8 mouse cellular contexts compared by ENCODE assay signal in the genomic region with DNA sequence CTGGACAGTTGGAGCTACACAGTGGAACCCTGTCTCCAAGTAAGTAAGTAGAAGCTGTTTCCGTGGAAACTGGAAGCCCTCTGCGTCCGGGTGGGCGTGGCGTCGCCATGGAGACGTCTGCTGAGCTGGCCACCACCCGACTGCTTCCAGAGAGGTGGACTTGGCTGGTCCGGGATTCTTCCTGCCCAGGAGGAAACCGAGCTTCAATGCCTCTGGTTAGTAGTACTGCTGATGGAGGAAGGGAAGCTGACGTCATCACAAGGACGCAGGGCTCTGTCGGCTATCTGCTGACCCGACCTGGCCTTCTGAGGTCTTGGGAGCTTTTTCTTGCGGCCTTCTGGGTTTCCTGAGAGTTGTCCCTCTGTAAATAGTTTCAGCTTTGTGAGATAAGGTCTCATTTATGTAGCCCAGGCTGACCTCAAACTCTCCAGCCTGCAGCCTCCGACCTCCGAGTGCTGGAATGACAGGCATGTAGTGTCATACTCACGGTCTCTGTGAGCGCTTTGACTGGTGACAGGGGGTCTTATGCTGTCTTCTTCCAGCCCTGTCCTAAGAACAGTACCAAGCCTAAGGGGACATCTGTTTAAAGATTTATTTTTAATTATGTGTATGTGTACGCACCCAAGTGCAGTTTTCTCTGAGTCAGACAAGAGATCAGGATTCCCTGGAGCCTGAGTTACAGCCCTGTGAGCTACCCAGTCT. TPM values are rescaled to one million over a fixed set of nuclear protein-coding genes. Genes with fewer than 3 reads are reported as not detected.
DNase-seq lines count a peak whose midpoint lies in the region; ATAC-seq lines count a peak whose summit lies in the region.

No protein-coding gene starts in this region.

- 18% methylated on average over 20 of the region's 20 CpGs for WGBS in forebrain, embryonic 13.5 days
- WGBS in heart, embryonic 15.5 days = 7% methylated on average over 20 of the region's 20 CpGs
- 9% methylated on average over 20 of the region's 20 CpGs for WGBS in kidney, embryonic 16.5 days
- 12% methylated on average over 20 of the region's 20 CpGs for WGBS in liver, embryonic 11.5 days
- WGBS in neural tube, embryonic 12.5 days = 16% methylated on average over 20 of the region's 20 CpGs

- no peak overlapping the region; the same call in 1 of the 2 replicates for H3K27ac ChIP-seq in forebrain, embryonic 13.5 days
- peak overlapping the region; percentile 49 for H3K27ac ChIP-seq in heart, embryonic 15.5 days
- peak overlapping the region; percentile 85 for H3K27ac ChIP-seq in kidney, embryonic 16.5 days (ENCODE audit: low read length)
- H3K27ac ChIP-seq in liver, embryonic 11.5 days (ENCODE audit: low read depth, low read length) = no peak overlapping the region
- H3K27ac ChIP-seq in neural tube, embryonic 12.5 days = no peak overlapping the region

- peak overlapping the region; percentile 52 for H3K4me2 ChIP-seq in forebrain, embryonic 13.5 days
- 0 out of 2 replicates have a peak overlapping the region, but pooled peaks have one; percentile 30 for H3K4me2 ChIP-seq in heart, embryonic 15.5 days
- peak overlapping the region; percentile 38 for H3K4me2 ChIP-seq in kidney, embryonic 16.5 days (replicated peaks; ENCODE audit: low read depth, low read length)
- H3K4me2 ChIP-seq in liver, embryonic 11.5 days = peak overlapping the region; percentile 28
- H3K4me2 ChIP-seq in neural tube, embryonic 12.5 days (replicated peaks) = peak overlapping the region; percentile 47

- H3K4me1 ChIP-seq in megakaryocyte, embryonic 14.5 days = peaks cover 48% of the 10 kb centered on the region
- peaks cover 31% of the 10 kb centered on the region for H3K4me1 ChIP-seq in forebrain, embryonic 13.5 days
- H3K4me1 ChIP-seq in heart, embryonic 15.5 days (replicated peaks) = peaks cover 31% of the 10 kb centered on the region
- peaks cover 28% of the 10 kb centered on the region for H3K4me1 ChIP-seq in kidney, embryonic 16.5 days (ENCODE audit: insufficient read depth, low read length)
- peaks cover 24% of the 10 kb centered on the region for H3K4me1 ChIP-seq in liver, embryonic 11.5 days (replicated peaks; ENCODE audit: control insufficient read depth, insufficient read depth, low read length)
- peaks cover 26% of the 10 kb centered on the region for H3K4me1 ChIP-seq in neural tube, embryonic 12.5 days

- peak overlapping the region; percentile 37; the same call in 1 of the 2 replicates for H3K9ac ChIP-seq in forebrain, embryonic 13.5 days
- no peak overlapping the region for H3K9ac ChIP-seq in heart, embryonic 15.5 days
- no peak overlapping the region for H3K9ac ChIP-seq in kidney, embryonic 16.5 days (replicated peaks; ENCODE audit: low read length)
- H3K9ac ChIP-seq in liver, embryonic 11.5 days (ENCODE audit: low read depth, low read length) = no peak overlapping the region
- H3K9ac ChIP-seq in neural tube, embryonic 12.5 days = no peak overlapping the region

- H3K36me3 ChIP-seq in megakaryocyte, embryonic 14.5 days (replicated peaks; ENCODE audit: low read length) = no peaks in the 10 kb centered on the region
- H3K36me3 ChIP-seq in forebrain, embryonic 13.5 days (ENCODE audit: poor library complexity, severe bottlenecking) = no peaks in the 10 kb centered on the region
- H3K36me3 ChIP-seq in heart, embryonic 15.5 days = no peaks in the 10 kb centered on the region
- H3K36me3 ChIP-seq in kidney, embryonic 16.5 days (ENCODE audit: insufficient read depth, low read length) = no peaks in the 10 kb centered on the region
- no peaks in the 10 kb centered on the region for H3K36me3 ChIP-seq in liver, embryonic 11.5 days (ENCODE audit: control insufficient read depth, insufficient read depth, low read length)
- no peaks in the 10 kb centered on the region for H3K36me3 ChIP-seq in neural tube, embryonic 12.5 days

- ATAC-seq in megakaryocyte, adult 5-6 weeks (ENCODE audit: poor library complexity, severe bottlenecking) = no peak
- no peak for ATAC-seq in forebrain, embryonic 13.5 days
- ATAC-seq in heart, embryonic 15.5 days (replicated peaks; ENCODE audit: insufficient number of reproducible peaks, insufficient read depth, low FRiP score, low read depth) = peak; percentile 23; the same call in 1 of the 2 replicates
- peak; percentile 11; the same call in 1 of the 2 replicates for ATAC-seq in kidney, embryonic 16.5 days (ENCODE audit: low FRiP score, low TSS enrichment)
- 0 out of 2 replicates have a peak, but pooled peaks have one; percentile 12 for ATAC-seq in liver, embryonic 11.5 days (replicated peaks; ENCODE audit: low FRiP score)
- ATAC-seq in neural tube, embryonic 12.5 days (ENCODE audit: low FRiP score, low read depth) = no peak

- H3K4me3 ChIP-seq in megakaryocyte, embryonic 14.5 days (replicated peaks) = peak overlapping the region; percentile 83
- H3K4me3 ChIP-seq in forebrain, embryonic 13.5 days = no peak overlapping the region; the same call in 1 of the 2 replicates
- no peak overlapping the region for H3K4me3 ChIP-seq in heart, embryonic 15.5 days
- no peak overlapping the region for H3K4me3 ChIP-seq in kidney, embryonic 16.5 days (ENCODE audit: low read length)
- no peak overlapping the region for H3K4me3 ChIP-seq in liver, embryonic 11.5 days (ENCODE audit: low read depth, low read length)
- H3K4me3 ChIP-seq in neural tube, embryonic 12.5 days = no peak overlapping the region

- H3K27me3 ChIP-seq in megakaryocyte, embryonic 14.5 days (replicated peaks) = peaks cover 11% of the 10 kb centered on the region
- no peaks in the 10 kb centered on the region for H3K27me3 ChIP-seq in forebrain, embryonic 13.5 days
- H3K27me3 ChIP-seq in heart, embryonic 15.5 days = no peaks in the 10 kb centered on the region
- no peaks in the 10 kb centered on the region for H3K27me3 ChIP-seq in kidney, embryonic 16.5 days (ENCODE audit: insufficient read depth, low read length)
- no peaks in the 10 kb centered on the region for H3K27me3 ChIP-seq in liver, embryonic 11.5 days (replicated peaks; ENCODE audit: control insufficient read depth, insufficient read depth, low read length)
- no peaks in the 10 kb centered on the region for H3K27me3 ChIP-seq in neural tube, embryonic 12.5 days (replicated peaks)

- H3K9me3 ChIP-seq in megakaryocyte, embryonic 14.5 days = no peaks in the 10 kb centered on the region; the same call in 1 of the 2 replicates
- no peaks in the 10 kb centered on the region for H3K9me3 ChIP-seq in forebrain, embryonic 13.5 days (replicated peaks)
- no peaks in the 10 kb centered on the region for H3K9me3 ChIP-seq in heart, embryonic 15.5 days (replicated peaks)
- no peaks in the 10 kb centered on the region for H3K9me3 ChIP-seq in kidney, embryonic 16.5 days (ENCODE audit: low read length)
- no peaks in the 10 kb centered on the region for H3K9me3 ChIP-seq in liver, embryonic 11.5 days (ENCODE audit: control insufficient read depth, low read length)
- H3K9me3 ChIP-seq in neural tube, embryonic 12.5 days = no peaks in the 10 kb centered on the region

- peak; percentile 63 for DNase-seq in liver, embryonic 11.5 days (ENCODE audit: low spot score)
- peak; percentile 30 for DNase-seq in thymus, postnatal 25 days

RNA-seq across cellular contexts. Expression of gene Clip2, which starts 3.4 kb away (rescaled TPM):
- 32.0 and 86.2 TPM in 2 replicates for polyA plus RNA-seq in megakaryocyte, embryonic 14.5 days (2012; ENCODE audit: insufficient read depth, low replicate concordance)
- total RNA-seq in megakaryocyte, adult 5-6 weeks (2015) = 1.8 and 1.9 TPM in 2 replicates
- 3.7 and 6.7 TPM in 2 replicates for total RNA-seq in megakaryocyte, adult 5-6 weeks (2017)
- polyA plus RNA-seq in forebrain, embryonic 13.5 days (2015; fragmentation: Nextera tagmentation; extraction: Ambion mirVana) = 9.4 and 11.4 TPM in 2 replicates
- 1.4 and 1.8 TPM in 2 replicates for polyA plus RNA-seq in heart, embryonic 15.5 days (2015; fragmentation: Nextera tagmentation; extraction: Ambion mirVana)
- 4.1 and 4.3 TPM in 2 replicates for polyA plus RNA-seq in kidney, embryonic 16.5 days (2015; fragmentation: Nextera tagmentation; extraction: Ambion mirVana)
- polyA plus RNA-seq in liver, embryonic 11.5 days (2014; fragmentation: Nextera tagmentation; extraction: Ambion mirVana) = 1.4 and 1.7 TPM in 2 replicates
- 11.2 and 12.0 TPM in 2 replicates for polyA plus RNA-seq in neural tube, embryonic 12.5 days (2016; fragmentation: Nextera tagmentation; extraction: Ambion mirVana)

RNA-seq across cellular contexts. Expression of gene Syna, which starts 4.4 kb away (rescaled TPM):
- polyA plus RNA-seq in megakaryocyte, embryonic 14.5 days (2012; ENCODE audit: insufficient read depth, low replicate concordance) = not detected in 2 replicates
- not detected in 2 replicates for total RNA-seq in megakaryocyte, adult 5-6 weeks (2015)
- not detected in 2 replicates for total RNA-seq in megakaryocyte, adult 5-6 weeks (2017)
- 0.31 and 0.52 TPM in 2 replicates for polyA plus RNA-seq in forebrain, embryonic 13.5 days (2015; fragmentation: Nextera tagmentation; extraction: Ambion mirVana)
- polyA plus RNA-seq in heart, embryonic 15.5 days (2015; fragmentation: Nextera tagmentation; extraction: Ambion mirVana) = 0.06 TPM in 1 of 2 replicates, not detected in the other
- polyA plus RNA-seq in kidney, embryonic 16.5 days (2015; fragmentation: Nextera tagmentation; extraction: Ambion mirVana) = 0.09 and 0.27 TPM in 2 replicates
- not detected in 2 replicates for polyA plus RNA-seq in liver, embryonic 11.5 days (2014; fragmentation: Nextera tagmentation; extraction: Ambion mirVana)
- 0.15 and 0.22 TPM in 2 replicates for polyA plus RNA-seq in neural tube, embryonic 12.5 days (2016; fragmentation: Nextera tagmentation; extraction: Ambion mirVana)

RNA-seq across cellular contexts. Expression of gene Rfc2, which starts 25.6 kb away (rescaled TPM):
- polyA plus RNA-seq in megakaryocyte, embryonic 14.5 days (2012; ENCODE audit: insufficient read depth, low replicate concordance) = 9.1 and 35.0 TPM in 2 replicates
- total RNA-seq in megakaryocyte, adult 5-6 weeks (2015) = 161 and 172 TPM in 2 replicates
- 110 and 115 TPM in 2 replicates for total RNA-seq in megakaryocyte, adult 5-6 weeks (2017)
- 285 and 304 TPM in 2 replicates for polyA plus RNA-seq in forebrain, embryonic 13.5 days (2015; fragmentation: Nextera tagmentation; extraction: Ambion mirVana)
- 156 and 190 TPM in 2 replicates for polyA plus RNA-seq in heart, embryonic 15.5 days (2015; fragmentation: Nextera tagmentation; extraction: Ambion mirVana)
- polyA plus RNA-seq in kidney, embryonic 16.5 days (2015; fragmentation: Nextera tagmentation; extraction: Ambion mirVana) = 302 TPM in 2 replicates
- 363 and 374 TPM in 2 replicates for polyA plus RNA-seq in liver, embryonic 11.5 days (2014; fragmentation: Nextera tagmentation; extraction: Ambion mirVana)
- 228 and 231 TPM in 2 replicates for polyA plus RNA-seq in neural tube, embryonic 12.5 days (2016; fragmentation: Nextera tagmentation; extraction: Ambion mirVana)

RNA-seq across cellular contexts. Expression of gene Lat2, which starts 59.2 kb away (rescaled TPM):
- 16.9 and 67.9 TPM in 2 replicates for polyA plus RNA-seq in megakaryocyte, embryonic 14.5 days (2012; ENCODE audit: insufficient read depth, low replicate concordance)
- 87.7 and 91.1 TPM in 2 replicates for total RNA-seq in megakaryocyte, adult 5-6 weeks (2015)
- total RNA-seq in megakaryocyte, adult 5-6 weeks (2017) = 109 and 115 TPM in 2 replicates
- 3.4 and 5.3 TPM in 2 replicates for polyA plus RNA-seq in forebrain, embryonic 13.5 days (2015; fragmentation: Nextera tagmentation; extraction: Ambion mirVana)
- 2.5 and 4.5 TPM in 2 replicates for polyA plus RNA-seq in heart, embryonic 15.5 days (2015; fragmentation: Nextera tagmentation; extraction: Ambion mirVana)
- polyA plus RNA-seq in kidney, embryonic 16.5 days (2015; fragmentation: Nextera tagmentation; extraction: Ambion mirVana) = 1.8 and 3.6 TPM in 2 replicates
- polyA plus RNA-seq in liver, embryonic 11.5 days (2014; fragmentation: Nextera tagmentation; extraction: Ambion mirVana) = 2.0 and 2.1 TPM in 2 replicates
- polyA plus RNA-seq in neural tube, embryonic 12.5 days (2016; fragmentation: Nextera tagmentation; extraction: Ambion mirVana) = 6.0 and 6.4 TPM in 2 replicates

Comparison
In these comparisons a context has a peak if more than half of its experiments do, and no peak if none do; other contexts are left out.
1. ATAC-seq: peak in heart, embryonic 15.5 days (single experiment), kidney, embryonic 16.5 days (single experiment) and liver, embryonic 11.5 days (single experiment); none in megakaryocyte, adult 5-6 weeks (single experiment), forebrain, embryonic 13.5 days (single experiment) and neural tube, embryonic 12.5 days (single experiment).
2. H3K27ac ChIP-seq: peak in heart, embryonic 15.5 days (single experiment) and kidney, embryonic 16.5 days (single experiment); none in forebrain, embryonic 13.5 days (single experiment), liver, embryonic 11.5 days (single experiment) and neural tube, embryonic 12.5 days (single experiment).
3. Peak in every context shown above with its lines, with median percentiles within 50 percentile points of each other: H3K4me2 ChIP-seq.